Mouse (Mus musculus) hindbrain, embryonic 15.5 days (tissue): Measurements from ENCODE around the gene Fam19a3. TPM values are rescaled to one million over a fixed set of nuclear protein-coding genes. Genes with fewer than 3 reads are reported as not detected.
"Not testable (repeated sequence)": the region's sequence is repeated elsewhere in the genome, so short reads cannot be mapped to it uniquely, and the experiment has no call there.

Experiments
- ATAC-seq: fragments of 200-750 bp; cut with Nextera tagmentation; 2 replicates; pipeline ENCODE4 v1.8.0; 2017; ENCODE audit warnings: low read depth, moderate number of reproducible peaks, moderate TSS enrichment; ENCODE audit not compliant: low FRiP score
- H3K27ac ChIP-seq: fragments of 300-500 bp; sonication (generic); replicated peaks from 2 replicates; pipeline ENCODE4 v1.5.1; 2015; ENCODE audit warnings: mild to moderate bottlenecking, inconsistent platforms
- H3K27me3 ChIP-seq: fragments of 300-500 bp; sonication (generic); 2 replicates; pipeline ENCODE4 v1.6.1; 2015; ENCODE audit warnings: control low read depth, inconsistent platforms
- H3K36me3 ChIP-seq: fragments of 300-500 bp; sonication (generic); 2 replicates; pipeline ENCODE4 v1.6.1; 2015; ENCODE audit warnings: control low read depth, inconsistent platforms
- H3K4me1 ChIP-seq: fragments of 300-500 bp; sonication (generic); replicated peaks from 2 replicates; pipeline ENCODE4 v1.6.1; 2015; ENCODE audit warnings: control low read depth, inconsistent platforms
- H3K4me2 ChIP-seq: fragments of 300-500 bp; sonication (generic); 2 replicates; pipeline ENCODE4 v1.6.1; 2015; ENCODE audit warnings: moderate library complexity, mild to moderate bottlenecking, inconsistent platforms
- H3K4me3 ChIP-seq: fragments of 300-500 bp; sonication (generic); 2 replicates; pipeline ENCODE4 v1.5.1; 2015; ENCODE audit warnings: mild to moderate bottlenecking, inconsistent platforms
- H3K9ac ChIP-seq: fragments of 300-500 bp; sonication (generic); 2 replicates; pipeline ENCODE4 v1.6.1; 2015; ENCODE audit warnings: inconsistent platforms
- H3K9me3 ChIP-seq: fragments of 300-500 bp; sonication (generic); 2 replicates; pipeline ENCODE4 v1.6.1; 2016; ENCODE audit warnings: control low read depth, inconsistent platforms
- WGBS: fragments of 180-500 bp; shearing (Covaris S2); methylation state at CpG from one replicate; pipeline ENCODE4 v1.1.7; 2015; 5-methylcytosine and 5-hydroxymethylcytosine counted together
- polyA plus RNA-seq: library from polyadenylated mRNA; unstranded; fragments of >200 nt; fragmentation: Nextera tagmentation; extraction: Ambion mirVana; gene quantifications from 2 replicates; pipeline ENCODE4 v1.2.1, GENCODE M21; 2015

The Fam19a3 gene
- polyA plus RNA-seq, 1 experiment from 2014 or later = not detected

- WGBS = 2% methylated on average over 20 of the region's 20 CpGs
- Histone ChIP-seq H3K27me3 (peaks cover 68% of the 10 kb centered on the region), H3K36me3 (no peaks in the 10 kb centered on the region), H3K4me2 (peak overlapping the region; percentile 66), H3K4me3 (peak overlapping the region; percentile 36), H3K4me1 (peaks cover 23% of the 10 kb centered on the region), H3K27ac (no peak overlapping the region), H3K9me3 (no peaks in the 10 kb centered on the region), H3K9ac (no peak overlapping the region)
- no peak for ATAC-seq
These were observed 4.3 kb downstream of the Fam19a3 start for GRCm38 (mm10) chr3:104777342-104777741.

- Histone ChIP-seq H3K4me3 (no peak overlapping the region), H3K9me3 (no peaks in the 10 kb centered on the region), H3K27ac (no peak overlapping the region), H3K36me3 (no peaks in the 10 kb centered on the region), H3K4me1 (peaks cover 6% of the 10 kb centered on the region), H3K9ac (no peak overlapping the region), H3K4me2 (no peak overlapping the region), H3K27me3 (peaks cover 29% of the 10 kb centered on the region)
- ATAC-seq = no peak
- 80% methylated on average over 7 of the region's 7 CpGs for WGBS
These were observed 8.3 kb downstream of the Fam19a3 start for GRCm38 (mm10) chr3:104773301-104773700.

GRCm38 (mm10) chr3:104771460-104771859 lies 10.2 kb downstream of the Fam19a3 start:
- no peak overlapping the region for H3K4me2 ChIP-seq
- H3K9ac ChIP-seq = no peak overlapping the region
- H3K4me1 ChIP-seq = no peaks in the 10 kb centered on the region
- H3K27me3 ChIP-seq = peaks cover 10% of the 10 kb centered on the region
- WGBS = 71% methylated on average over 6 of the region's 6 CpGs
- H3K9me3 ChIP-seq = no peaks in the 10 kb centered on the region
- H3K27ac ChIP-seq = no peak overlapping the region
- no peak for ATAC-seq
- no peak overlapping the region for H3K4me3 ChIP-seq
- no peaks in the 10 kb centered on the region for H3K36me3 ChIP-seq

GRCm38 (mm10) chr3:104770918-104771317 lies 10.7 kb downstream of the Fam19a3 start:
- peaks cover 5% of the 10 kb centered on the region for H3K27me3 ChIP-seq
- H3K9me3 ChIP-seq = no peaks in the 10 kb centered on the region
- no peaks in the 10 kb centered on the region for H3K36me3 ChIP-seq
- no peak overlapping the region for H3K9ac ChIP-seq
- H3K4me1 ChIP-seq = no peaks in the 10 kb centered on the region
- no peak overlapping the region for H3K4me3 ChIP-seq
- H3K27ac ChIP-seq = no peak overlapping the region
- WGBS = 76% methylated on average over 3 of the region's 3 CpGs
- ATAC-seq = no peak
- H3K4me2 ChIP-seq = no peak overlapping the region

- Histone ChIP-seq H3K9me3 (no peaks in the 10 kb centered on the region), H3K27me3 (no peaks in the 10 kb centered on the region), H3K4me1 (no peaks in the 10 kb centered on the region), H3K36me3 (no peaks in the 10 kb centered on the region), H3K4me3 (no peak overlapping the region), H3K4me2 (no peak overlapping the region), H3K9ac (no peak overlapping the region), H3K27ac (no peak overlapping the region)
- ATAC-seq = no peak
- WGBS = 60% methylated on average over 10 of the region's 10 CpGs
These were observed 11.6 kb downstream of the Fam19a3 start for GRCm38 (mm10) chr3:104770035-104770434.

- Histone ChIP-seq H3K9ac (no peak overlapping the region), H3K9me3 (no peaks in the 10 kb centered on the region), H3K27ac (no peak overlapping the region), H3K4me3 (no peak overlapping the region), H3K4me1 (no peaks in the 10 kb centered on the region), H3K27me3 (no peaks in the 10 kb centered on the region), H3K4me2 (no peak overlapping the region), H3K36me3 (no peaks in the 10 kb centered on the region)
- no peak for ATAC-seq
- 27% methylated on average over 3 of the region's 3 CpGs for WGBS
These were observed 12.5 kb downstream of the Fam19a3 start for GRCm38 (mm10) chr3:104769135-104769534.

- no peak for ATAC-seq
- Histone ChIP-seq H3K4me2 (no peak overlapping the region), H3K4me1 (no peaks in the 10 kb centered on the region), H3K9ac (no peak overlapping the region), H3K27me3 (no peaks in the 10 kb centered on the region), H3K36me3 (no peaks in the 10 kb centered on the region), H3K9me3 (no peaks in the 10 kb centered on the region), H3K4me3 (no peak overlapping the region), H3K27ac (no peak overlapping the region)
- 87% methylated on average over 4 of the region's 4 CpGs for WGBS
These were observed 13.9 kb downstream of the Fam19a3 start for GRCm38 (mm10) chr3:104767716-104768115.

- Histone ChIP-seq H3K4me2 (no peak overlapping the region), H3K27me3 (no peaks in the 10 kb centered on the region), H3K36me3 (no peaks in the 10 kb centered on the region), H3K27ac (no peak overlapping the region), H3K9ac (no peak overlapping the region), H3K9me3 (no peaks in the 10 kb centered on the region), H3K4me3 (no peak overlapping the region), H3K4me1 (no peaks in the 10 kb centered on the region)
- no peak for ATAC-seq
- WGBS = 67% methylated on average over 2 of the region's 2 CpGs
These were observed 14.5 kb downstream of the Fam19a3 start for GRCm38 (mm10) chr3:104767141-104767540.

GRCm38 (mm10) chr3:104765021-104765420 lies 16.6 kb downstream of the Fam19a3 start:
- Histone ChIP-seq H3K27me3 (no peaks in the 10 kb centered on the region), H3K9ac (no peak overlapping the region), H3K4me2 (no peak overlapping the region), H3K4me1 (no peaks in the 10 kb centered on the region), H3K36me3 (no peaks in the 10 kb centered on the region), H3K27ac (no peak overlapping the region), H3K4me3 (no peak overlapping the region), H3K9me3 (no peaks in the 10 kb centered on the region)
- WGBS = 23% methylated on average over 4 of the region's 4 CpGs
- ATAC-seq = no peak

- WGBS = 30% methylated on average over 20 of the region's 20 CpGs
- not testable (repeated sequence) for H3K27ac ChIP-seq, H3K27me3 ChIP-seq, H3K9ac ChIP-seq, H3K9me3 ChIP-seq, H3K4me1 ChIP-seq, H3K4me3 ChIP-seq, H3K36me3 ChIP-seq, ATAC-seq, H3K4me2 ChIP-seq
These were observed 19.4 kb downstream of the Fam19a3 start for GRCm38 (mm10) chr3:104762103-104762863.

- Histone ChIP-seq H3K27ac (no peak overlapping the region), H3K36me3 (no peaks in the 10 kb centered on the region), H3K4me3 (peak overlapping the region; percentile 34), H3K9ac (peak overlapping the region; percentile 43), H3K27me3 (peaks cover 4% of the 10 kb centered on the region; the same call in 1 of the 2 replicates), H3K4me1 (peaks cover 8% of the 10 kb centered on the region), H3K9me3 (no peaks in the 10 kb centered on the region), H3K4me2 (peak overlapping the region; percentile 65)
- WGBS = 9% methylated on average over 5 of the region's 5 CpGs
- no peak for ATAC-seq
These were observed 22.8 kb downstream of the Fam19a3 start for GRCm38 (mm10) chr3:104758869-104759268.

- Histone ChIP-seq H3K9me3 (no peaks in the 10 kb centered on the region), H3K4me3 (peak overlapping the region; percentile 34), H3K4me2 (peak overlapping the region; percentile 65), H3K4me1 (peaks cover 8% of the 10 kb centered on the region), H3K9ac (peak overlapping the region; percentile 43), H3K27me3 (peaks cover 4% of the 10 kb centered on the region; the same call in 1 of the 2 replicates), H3K36me3 (no peaks in the 10 kb centered on the region), H3K27ac (no peak overlapping the region)
- peak; percentile 82 for ATAC-seq
- 2% methylated on average over 27 of the region's 27 CpGs for whole genome bisulfite sequencing
These were observed 23.2 kb downstream of the Fam19a3 start for GRCm38 (mm10) chr3:104758406-104758805.

- ATAC-seq, H3K9me3 ChIP-seq, H3K36me3 ChIP-seq, H3K27me3 ChIP-seq, H3K4me1 ChIP-seq, H3K9ac ChIP-seq, H3K4me3 ChIP-seq, H3K4me2 ChIP-seq, H3K27ac ChIP-seq: not testable (repeated sequence)
- WGBS = 19% methylated on average over 24 of the region's 25 CpGs
These were observed 28.8 kb downstream of the Fam19a3 start for GRCm38 (mm10) chr3:104752845-104753244.
